Mouse (Mus musculus) heart, postnatal 0 days (tissue): ENCODE results near the gene Cald1. TPM values are rescaled to one million over a fixed set of nuclear protein-coding genes. Genes with fewer than 3 reads are reported as not detected.

Experiments
- ATAC-seq: fragments of 200-750 bp; cut with Nextera tagmentation; 2 replicates; pipeline ENCODE4 v1.8.0; 2017; ENCODE audit warnings: low read depth, moderate number of reproducible peaks, moderate library complexity; ENCODE audit not compliant: insufficient read depth
- DNase-seq: peaks from one replicate; pipeline ENCODE4 v3.0.0-alpha.2; 2016; ENCODE audit warnings: low spot score
- H3K27ac ChIP-seq: fragments of 300-500 bp; sonication (generic); 2 replicates; pipeline ENCODE4 v1.5.1; 2014; ENCODE audit warnings: low read depth, mild to moderate bottlenecking
- H3K27me3 ChIP-seq: fragments of 300-500 bp; sonication (generic); 2 replicates; pipeline ENCODE4 v1.6.1; 2014; ENCODE audit warnings: low read length, mixed read lengths; ENCODE audit not compliant: control insufficient read depth, insufficient read depth
- H3K36me3 ChIP-seq: fragments of 300-500 bp; sonication (generic); replicated peaks from 2 replicates; pipeline ENCODE4 v1.6.1; 2014; ENCODE audit warnings: low read length, mixed read lengths; ENCODE audit not compliant: control insufficient read depth, insufficient read depth
- H3K4me1 ChIP-seq: fragments of 300-500 bp; sonication (generic); 2 replicates; pipeline ENCODE4 v1.6.1; 2014; ENCODE audit warnings: antibody characterized with exemption; ENCODE audit not compliant: control insufficient read depth, insufficient read depth
- H3K4me2 ChIP-seq: fragments of 300-500 bp; sonication (generic); 2 replicates; pipeline ENCODE4 v1.6.1; 2014; ENCODE audit warnings: low read depth, mild to moderate bottlenecking, low read length, moderate library complexity
- H3K4me3 ChIP-seq: fragments of 300-500 bp; sonication (generic); 2 replicates; pipeline ENCODE4 v1.5.1; 2014; ENCODE audit warnings: low read depth, low read length
- H3K9ac ChIP-seq: fragments of 300-500 bp; sonication (generic); replicated peaks from 2 replicates; pipeline ENCODE4 v1.6.1; 2014; ENCODE audit warnings: low read depth, low read length, mixed read lengths
- H3K9me3 ChIP-seq: fragments of 300-500 bp; sonication (generic); replicated peaks from 2 replicates; pipeline ENCODE4 v1.6.1; 2016; ENCODE audit warnings: low read length; ENCODE audit not compliant: control insufficient read depth
- CTCF ChIP-seq: IDR thresholded peaks from 2 replicates; pipeline ENCODE4 v1.5.1; 2016; ENCODE audit warnings: antibody characterized with exemption, control low read depth, low read depth
- EP300 ChIP-seq: IDR thresholded peaks from 2 replicates; pipeline ENCODE4 v1.6.1; 2016; ENCODE audit warnings: antibody characterized with exemption, low read depth
- WGBS: fragments of 180-500 bp; shearing (Covaris S2); extraction: QIAGEN DNeasy Blood & Tissue Kit; methylation state at CpG from one replicate; pipeline ENCODE4 v1.1.7; 2014; 5-methylcytosine and 5-hydroxymethylcytosine counted together
- polyA plus RNA-seq: library from polyadenylated mRNA; unstranded; fragments of >200 nt; fragmentation: Nextera tagmentation; extraction: Ambion mirVana; gene quantifications from 2 replicates; pipeline ENCODE4 v1.2.1, GENCODE M21; 2015
- total RNA-seq: library from RNA; depleted of rRNA; stranded (reverse); fragments of >200 nt; gene quantifications from 2 replicates; pipeline ENCODE4 v1.2.3, GENCODE M21; 2014; ENCODE audit warnings: low replicate concordance

Gene Cald1
- total and polyA plus RNA-seq, 2 experiments from 2014 or later = 56.6 to 105 TPM

DNA sequence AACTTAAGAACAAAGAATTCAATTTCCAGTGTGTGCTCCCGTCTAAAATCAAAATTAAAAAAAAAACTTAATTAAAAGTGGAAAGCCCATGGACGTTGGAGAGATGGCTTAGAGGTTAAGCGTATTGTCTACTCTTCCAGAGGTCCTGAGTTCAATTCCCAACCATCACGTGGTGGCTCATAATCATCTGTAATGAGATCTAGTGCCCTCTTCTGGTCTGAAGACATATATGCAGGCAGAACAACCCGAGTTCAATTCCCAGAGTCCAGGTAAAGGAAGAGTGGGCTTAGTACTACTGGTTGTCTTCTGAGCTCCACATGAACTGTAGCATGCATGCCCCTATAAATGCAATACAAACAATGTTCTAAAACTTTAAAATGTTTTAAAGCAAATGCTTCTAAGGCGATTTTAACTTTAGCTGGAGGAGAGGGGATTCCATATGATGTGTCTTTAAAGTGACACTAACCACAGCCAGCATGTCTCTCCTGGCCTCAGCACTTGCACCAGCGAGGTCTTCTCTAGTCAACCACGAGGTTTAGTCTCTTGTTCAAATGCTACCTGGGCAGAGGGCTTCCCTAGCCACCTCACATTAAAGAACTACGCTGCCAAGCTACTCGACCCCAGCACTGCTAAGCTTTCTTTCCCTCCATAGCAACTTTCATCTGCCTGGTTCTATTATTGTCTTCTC, 179.8 kb downstream of the Cald1 start:
- ATAC-seq (no peak), DNase-seq (no peak)
- H3K9me3 ChIP-seq = no peaks in the 10 kb centered on the region
- H3K27me3 ChIP-seq = no peaks in the 10 kb centered on the region
- no peak overlapping the region for H3K4me2 ChIP-seq
- no peaks in the 10 kb centered on the region; the same call in 1 of the 2 replicates for H3K4me1 ChIP-seq
- no peak overlapping the region for H3K4me3 ChIP-seq
- H3K36me3 ChIP-seq = peaks cover 9% of the 10 kb centered on the region
- TF ChIP-seq CTCF (no peak; the same call in 1 of the 2 replicates), EP300 (no peak)
- no peak overlapping the region for H3K27ac ChIP-seq
- no peak overlapping the region for H3K9ac ChIP-seq
- 71% methylated on average over 10 of the region's 10 CpGs for WGBS

DNA sequence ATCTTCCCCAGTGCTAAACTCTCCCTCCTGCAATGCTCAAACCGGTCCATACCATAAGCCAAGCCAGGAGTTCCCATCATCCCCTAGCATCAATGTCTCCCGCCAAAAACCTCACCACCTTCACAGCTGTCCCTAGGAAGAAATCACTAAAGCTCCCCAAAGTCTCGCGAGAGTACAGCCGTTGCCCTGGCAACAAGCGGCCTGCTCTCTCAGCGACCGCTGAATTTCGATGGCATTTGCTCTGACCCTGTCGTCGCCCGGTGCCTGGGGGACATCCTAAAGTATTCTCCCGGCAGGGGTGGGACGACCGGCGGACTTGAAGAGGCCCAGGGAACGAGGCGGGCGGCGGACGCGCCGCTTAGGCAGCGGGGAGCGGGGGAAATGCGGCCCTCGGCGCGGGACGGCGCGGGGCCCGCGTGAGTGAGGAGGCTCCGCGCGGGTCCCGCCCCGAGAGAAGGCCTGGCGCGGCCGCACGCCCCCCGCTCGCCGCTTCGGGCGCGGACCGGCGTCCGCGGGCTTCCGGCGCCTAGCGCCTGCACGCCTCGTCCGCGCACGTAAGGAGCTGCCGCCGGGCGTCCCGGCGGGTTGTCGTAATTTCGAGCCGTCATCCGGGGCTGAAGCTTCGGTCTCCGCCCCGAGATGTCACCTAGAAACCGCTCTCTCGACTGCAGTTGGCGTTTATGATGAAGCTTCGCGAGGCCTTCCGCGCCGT, 182.1 kb downstream of the Cald1 start, which contains the start of gene Agbl3:
Agbl3 (plus strand) TSS at position 202 of the 712 bp plus-strand sequence.
- under 1% methylated on average over 66 of the region's 81 CpGs for WGBS

DNA sequence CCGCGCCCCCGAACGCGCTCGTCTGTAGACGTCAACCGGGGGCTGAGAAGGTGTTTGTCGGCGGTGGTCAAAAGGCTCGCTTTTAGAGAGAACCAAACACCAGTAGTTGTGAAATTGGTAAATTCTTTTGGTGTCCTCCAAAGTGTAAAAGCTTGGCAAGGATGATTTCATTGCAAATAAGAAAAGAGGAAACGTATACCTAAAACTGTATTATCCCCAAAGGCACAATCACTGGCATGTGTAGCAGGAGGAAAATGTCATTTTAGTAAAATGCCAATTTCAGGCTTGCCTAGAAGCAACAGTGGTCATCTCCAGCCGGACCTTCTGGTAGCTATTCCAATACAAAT, 182.6 kb downstream of the Cald1 start:
- H3K9ac ChIP-seq = peak overlapping the region; percentile 94
- TF ChIP-seq EP300 (no peak), CTCF (no peak)
- H3K36me3 ChIP-seq = peaks cover 8% of the 10 kb centered on the region
- 2% methylated on average over 13 of the region's 13 CpGs for WGBS
- no peaks in the 10 kb centered on the region; the same call in 1 of the 2 replicates for H3K4me1 ChIP-seq
- H3K4me3 ChIP-seq = peak overlapping the region; percentile 85
- no peak for ATAC-seq
- no peaks in the 10 kb centered on the region for H3K27me3 ChIP-seq
- H3K27ac ChIP-seq = peak overlapping the region; percentile 99
- peak overlapping the region; percentile 95 for H3K4me2 ChIP-seq
- H3K9me3 ChIP-seq = no peaks in the 10 kb centered on the region
- no peak for DNase-seq

More for the DNA sequence above, 182.1 kb downstream of the Cald1 start, which contains the start of gene Agbl3:
- H3K27ac ChIP-seq = peak within 1 kb of the TSS; percentile 99
- TF ChIP-seq EP300 = no peak
- no peaks in the 10 kb centered on the region for H3K27me3 ChIP-seq
- H3K4me1 ChIP-seq = no peaks in the 10 kb centered on the region; the same call in 1 of the 2 replicates
- peak within 1 kb of the TSS; percentile 94 for H3K9ac ChIP-seq
- DNase-seq = peak; percentile 92
- H3K4me3 ChIP-seq = peak within 1 kb of the TSS; percentile 85
- peak within 1 kb of the TSS; percentile 95 for H3K4me2 ChIP-seq
- H3K9me3 ChIP-seq = no peaks in the 10 kb centered on the region
- peaks cover 3% of the 10 kb centered on the region for H3K36me3 ChIP-seq
- ATAC-seq = peak; percentile 94

DNA sequence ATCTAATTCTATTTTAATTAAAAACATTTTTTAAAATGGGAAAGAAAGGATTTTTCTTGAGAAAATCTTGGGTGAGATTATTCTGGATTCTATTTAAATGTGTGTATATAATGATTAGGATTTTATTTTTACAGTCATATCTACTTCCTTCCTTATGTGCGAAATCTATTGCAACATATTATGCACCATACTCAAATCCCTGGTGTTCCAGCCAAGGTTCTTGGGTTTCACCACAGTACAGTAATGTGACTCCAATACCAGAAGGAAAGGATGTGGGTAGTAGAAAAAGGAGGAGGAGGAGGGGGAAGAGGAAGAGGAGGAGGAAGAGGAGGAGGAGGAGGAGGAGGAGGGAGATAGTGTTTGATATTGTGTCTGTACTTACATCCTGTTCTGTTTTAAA, 184.2 kb downstream of the Cald1 start:
- no peaks in the 10 kb centered on the region; the same call in 1 of the 2 replicates for H3K4me1 ChIP-seq
- no peak overlapping the region for H3K27ac ChIP-seq
- H3K36me3 ChIP-seq = peaks cover 8% of the 10 kb centered on the region
- no peaks in the 10 kb centered on the region for H3K27me3 ChIP-seq
- WGBS = 73% methylated on average over 1 of the region's 1 CpGs
- H3K4me3 ChIP-seq = no peak overlapping the region
- TF ChIP-seq CTCF = no peak
- TF ChIP-seq EP300 = no peak
- DNase-seq = no peak
- no peak overlapping the region for H3K9ac ChIP-seq
- no peak for ATAC-seq
- H3K9me3 ChIP-seq = no peaks in the 10 kb centered on the region
- H3K4me2 ChIP-seq = no peak overlapping the region

DNA sequence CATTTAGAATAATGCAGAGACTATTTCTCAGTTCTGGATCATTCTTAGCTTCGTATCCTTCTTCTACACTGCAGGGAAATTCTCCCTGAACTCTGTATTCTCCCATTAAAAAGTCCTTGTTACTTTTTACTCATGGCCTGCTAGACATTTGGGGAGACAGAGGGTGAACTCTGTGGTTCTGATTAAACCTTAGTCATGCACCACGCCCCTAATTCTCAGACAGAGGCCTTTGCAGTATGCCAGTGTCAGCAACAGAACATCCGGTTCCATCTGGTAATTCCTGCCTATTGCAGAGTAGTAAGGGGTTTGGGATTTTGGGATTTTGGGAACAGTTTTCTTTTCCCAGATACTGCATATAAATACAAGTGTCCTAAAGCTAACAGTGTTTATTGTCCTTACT, 198.6 kb downstream of the Cald1 start:
- Histone ChIP-seq H3K36me3 (no peaks in the 10 kb centered on the region), H3K27me3 (no peaks in the 10 kb centered on the region), H3K27ac (no peak overlapping the region), H3K4me2 (no peak overlapping the region), H3K9ac (no peak overlapping the region), H3K4me1 (no peaks in the 10 kb centered on the region), H3K9me3 (no peaks in the 10 kb centered on the region), H3K4me3 (no peak overlapping the region)
- DNase-seq = no peak
- WGBS = 70% methylated on average over 3 of the region's 3 CpGs
- no peak for ATAC-seq
- TF ChIP-seq EP300 = no peak
- no peak for TF ChIP-seq CTCF
